Mouse (Mus musculus): Measurements from ENCODE around the gene Golph3.

Golph3 gene

DNA sequence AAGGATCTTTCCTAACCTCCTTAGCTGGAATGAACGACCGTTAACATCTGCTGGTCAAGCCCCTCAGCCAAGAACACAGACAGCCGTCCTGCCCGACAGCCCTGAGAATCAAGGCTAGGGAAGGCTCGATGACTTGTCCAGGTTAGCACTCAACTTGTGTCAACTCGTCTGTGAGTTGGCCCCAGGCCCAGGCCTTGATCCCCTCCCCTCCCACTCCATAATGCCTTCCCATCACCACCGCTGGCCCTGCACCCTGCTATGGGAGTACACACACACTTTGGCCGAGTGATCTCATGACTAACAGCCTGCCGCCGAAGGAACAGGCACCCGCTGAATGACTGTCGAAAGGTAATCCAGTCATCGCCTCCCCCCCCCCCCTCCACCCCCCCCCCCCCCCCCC, 63.4 kb downstream of the Golph3 start:
- Histone ChIP-seq H3K4me1 (replicated peaks; ENCODE audit: low read depth, low read length) (peaks cover 10% of the 10 kb centered on the region), H3K27me3 (ENCODE audit: insufficient read depth, low read length) (no peaks in the 10 kb centered on the region), H3K4me3 (replicated peaks; ENCODE audit: low read length) (no peak overlapping the region), H3K9me3 (ENCODE audit: low read length) (no peaks in the 10 kb centered on the region), H3K36me3 (ENCODE audit: insufficient read depth, low read length) (no peaks in the 10 kb centered on the region)
- TF ChIP-seq NANOG (IDR thresholded peaks at IDR 0.05; ENCODE audit: borderline replicate concordance, low read length): no peak
- TF ChIP-seq POU5F1 (IDR thresholded peaks at IDR 0.05; ENCODE audit: borderline replicate concordance, low read length): no peak
- no peak for TF ChIP-seq CTCF (conservative IDR thresholded peaks at IDR 0.05; ENCODE audit: low read length)

DNA sequence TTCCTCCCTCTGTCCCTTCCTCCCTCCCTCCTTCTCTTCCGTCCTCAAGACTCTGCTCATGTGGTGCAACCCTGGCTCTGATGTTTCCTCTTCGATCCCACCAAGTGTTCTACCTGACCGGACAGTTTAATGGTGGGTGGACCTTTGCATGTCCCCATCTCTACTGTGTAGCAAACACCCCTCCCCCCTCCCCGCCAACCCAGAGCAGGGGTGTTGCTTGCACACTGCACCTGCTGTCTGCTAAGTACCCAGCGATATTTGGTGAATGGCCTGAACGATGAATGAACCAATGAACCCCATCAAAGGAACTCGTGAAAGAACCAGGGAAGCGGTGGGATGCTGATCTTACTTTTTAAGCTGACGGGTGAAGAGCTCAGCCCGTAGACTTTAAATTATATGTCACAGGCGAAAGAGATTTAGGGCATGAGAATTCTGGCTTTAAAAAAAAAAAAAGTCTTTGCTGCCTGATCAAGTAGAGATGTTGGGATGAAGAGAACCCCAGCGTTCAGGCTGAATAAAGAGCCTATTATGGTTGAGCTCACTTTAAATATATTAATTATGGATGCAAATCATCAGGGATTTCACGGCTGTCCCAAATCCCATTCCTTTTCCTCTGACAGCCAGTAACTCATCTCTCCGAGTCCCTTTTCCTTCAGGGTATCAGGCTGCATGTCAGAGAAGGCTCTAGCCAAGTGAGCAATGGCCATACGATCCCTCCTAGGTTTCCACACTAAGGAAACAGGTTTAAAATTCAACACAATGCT, 67.7 kb downstream of the Golph3 start:
- no peak overlapping the region for H3K4me3 ChIP-seq (replicated peaks; ENCODE audit: low read length)
- TF ChIP-seq NANOG (IDR thresholded peaks at IDR 0.05; ENCODE audit: borderline replicate concordance, low read length) (no peak), POU5F1 (IDR thresholded peaks at IDR 0.05; ENCODE audit: borderline replicate concordance, low read length) (no peak), CTCF (conservative IDR thresholded peaks at IDR 0.05; ENCODE audit: low read length) (no peak)
- no peaks in the 10 kb centered on the region for H3K36me3 ChIP-seq (ENCODE audit: insufficient read depth, low read length)
- H3K27me3 ChIP-seq (ENCODE audit: insufficient read depth, low read length): no peaks in the 10 kb centered on the region
- no peaks in the 10 kb centered on the region for H3K9me3 ChIP-seq (ENCODE audit: low read length)
- peaks cover 7% of the 10 kb centered on the region for H3K4me1 ChIP-seq (replicated peaks; ENCODE audit: low read depth, low read length)

DNA sequence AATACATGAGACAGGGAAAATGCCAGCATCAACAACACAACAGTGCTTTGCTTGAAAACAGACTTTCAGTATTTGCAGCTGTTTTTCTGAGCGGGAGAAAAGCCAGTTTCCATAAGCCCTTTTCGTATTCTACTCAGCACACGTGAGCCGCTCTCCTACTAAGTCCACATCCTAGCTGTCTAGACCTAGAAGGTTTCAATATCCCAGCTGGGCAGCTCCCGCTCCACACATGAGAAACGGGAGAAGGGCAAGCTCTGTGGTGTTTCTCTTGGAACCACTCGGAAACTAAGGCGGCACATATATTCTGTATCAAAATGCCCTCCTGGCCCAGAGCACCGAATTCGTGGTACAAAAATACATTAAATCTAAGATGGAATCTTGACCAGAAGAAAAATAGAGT, 73.5 kb downstream of the Golph3 start:
- Histone ChIP-seq H3K27me3 (ENCODE audit: insufficient read depth, low read length) (no peaks in the 10 kb centered on the region), H3K4me1 (replicated peaks; ENCODE audit: low read depth, low read length) (no peaks in the 10 kb centered on the region), H3K9me3 (ENCODE audit: low read length) (no peaks in the 10 kb centered on the region), H3K36me3 (ENCODE audit: insufficient read depth, low read length) (no peaks in the 10 kb centered on the region), H3K4me3 (replicated peaks; ENCODE audit: low read length) (no peak overlapping the region)
- TF ChIP-seq CTCF (conservative IDR thresholded peaks at IDR 0.05; ENCODE audit: low read length): no peak
- TF ChIP-seq NANOG (IDR thresholded peaks at IDR 0.05; ENCODE audit: borderline replicate concordance, low read length): no peak
- TF ChIP-seq POU5F1 (IDR thresholded peaks at IDR 0.05; ENCODE audit: borderline replicate concordance, low read length): no peak

DNA sequence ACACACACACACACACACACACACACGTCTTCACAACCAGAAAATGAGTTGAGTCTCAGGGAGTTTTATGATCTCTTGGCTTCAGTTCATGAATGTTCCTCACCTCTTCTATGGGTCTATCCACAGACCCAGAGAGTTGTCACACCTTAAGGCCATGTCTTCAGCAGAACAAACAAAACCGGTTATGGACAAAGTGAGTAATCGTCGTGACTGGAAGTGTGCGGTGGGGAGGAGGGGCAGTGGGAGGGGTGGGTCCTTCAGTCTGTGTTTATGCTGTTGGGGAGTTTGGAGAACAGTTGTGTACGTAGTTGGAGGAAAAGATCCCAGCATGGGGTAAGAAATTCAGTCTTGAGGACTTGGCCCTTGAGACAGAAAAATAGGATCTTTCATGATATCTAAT, 75.8 kb downstream of the Golph3 start:
- Histone ChIP-seq H3K36me3 (ENCODE audit: insufficient read depth, low read length) (no peaks in the 10 kb centered on the region), H3K4me3 (replicated peaks; ENCODE audit: low read length) (no peak overlapping the region), H3K4me1 (replicated peaks; ENCODE audit: low read depth, low read length) (no peaks in the 10 kb centered on the region), H3K27me3 (ENCODE audit: insufficient read depth, low read length) (no peaks in the 10 kb centered on the region), H3K9me3 (ENCODE audit: low read length) (no peaks in the 10 kb centered on the region)
- TF ChIP-seq POU5F1 (IDR thresholded peaks at IDR 0.05; ENCODE audit: borderline replicate concordance, low read length) (no peak), NANOG (IDR thresholded peaks at IDR 0.05; ENCODE audit: borderline replicate concordance, low read length) (no peak)
